Mouse (Mus musculus) B cell, adult 2 months (primary cell): ENCODE measurements around the gene Cisd1.

Source experiments
- DNase-seq, 2 experiments: peaks; one replicate each; pipeline ENCODE4 v3.0.0; 2022

Cisd1 gene

GRCm38 (mm10) chr10:71348637-71349280 is 4.0 kb upstream of the Cisd1 start:
- peak in 1 of 2 experiments; percentile 6 for DNase-seq

GRCm38 (mm10) chr10:71347964-71348636 is 3.3 kb upstream of the Cisd1 start:
- DNase-seq: no peak

GRCm38 (mm10) chr10:71347509-71347949 is 2.8 kb upstream of the Cisd1 start, which contains the start of gene Ipmk:
Gene Ipmk (plus strand): TSS chr10:71347763.
- peak; percentile 92 to 93 for DNase-seq

- DNase-seq: peak in 1 of 2 experiments; percentile 2
Observed at GRCm38 (mm10) chr10:71346722-71347508, 2.2 kb upstream of the Cisd1 start.

- no peak for DNase-seq
Observed at GRCm38 (mm10) chr10:71346106-71346505, 1.4 kb upstream of the Cisd1 start.

- peak; percentile 41 to 46 for DNase-seq
Observed at GRCm38 (mm10) chr10:71343567-71344265, 1.0 kb downstream of the Cisd1 start.

DNA sequence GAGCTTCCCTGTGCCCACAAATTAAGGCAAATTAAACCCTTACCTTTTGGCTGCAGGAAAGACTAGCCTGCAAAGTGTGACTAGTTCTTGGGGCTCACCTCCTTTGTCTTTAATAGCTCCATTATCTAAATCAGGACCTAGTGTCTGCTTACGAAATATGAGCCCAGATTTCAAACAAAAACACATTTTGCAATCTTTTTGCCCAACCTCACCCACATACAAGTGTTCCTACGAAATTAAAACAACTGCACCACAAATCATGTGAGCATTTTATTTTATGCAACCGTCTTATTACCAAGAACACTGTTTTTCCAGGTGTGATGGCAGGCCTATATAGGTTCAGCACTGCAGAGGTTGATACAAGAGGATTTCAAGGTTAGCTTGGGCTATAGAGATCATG is 1.6 kb downstream of the Cisd1 start:
- no peak for DNase-seq

- DNase-seq: peak; percentile 28 to 42
Observed at GRCm38 (mm10) chr10:71342030-71342805, 2.5 kb downstream of the Cisd1 start.

DNA sequence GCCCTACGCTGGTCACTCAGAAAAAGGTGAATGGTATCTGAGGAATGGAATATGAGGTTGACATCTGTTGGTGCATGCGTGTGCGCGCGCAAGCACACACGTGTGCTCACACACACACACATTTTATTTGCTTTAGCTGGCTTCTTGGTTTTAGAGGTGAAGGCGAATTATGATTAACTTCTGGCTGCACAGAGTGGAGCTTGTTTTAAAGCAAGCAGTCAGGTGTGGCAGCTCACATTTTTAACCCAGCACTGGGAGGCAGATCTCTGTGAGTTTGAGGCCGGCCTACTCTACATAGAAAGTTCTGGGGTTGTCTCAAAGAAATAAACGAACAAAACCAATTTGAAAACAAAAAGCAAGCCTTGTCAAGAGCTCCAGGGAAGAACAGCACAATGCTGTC is 3.5 kb downstream of the Cisd1 start:
- DNase-seq: no peak

- DNase-seq: no peak
Observed at GRCm38 (mm10) chr10:71340195-71340594, 4.6 kb downstream of the Cisd1 start.

DNA sequence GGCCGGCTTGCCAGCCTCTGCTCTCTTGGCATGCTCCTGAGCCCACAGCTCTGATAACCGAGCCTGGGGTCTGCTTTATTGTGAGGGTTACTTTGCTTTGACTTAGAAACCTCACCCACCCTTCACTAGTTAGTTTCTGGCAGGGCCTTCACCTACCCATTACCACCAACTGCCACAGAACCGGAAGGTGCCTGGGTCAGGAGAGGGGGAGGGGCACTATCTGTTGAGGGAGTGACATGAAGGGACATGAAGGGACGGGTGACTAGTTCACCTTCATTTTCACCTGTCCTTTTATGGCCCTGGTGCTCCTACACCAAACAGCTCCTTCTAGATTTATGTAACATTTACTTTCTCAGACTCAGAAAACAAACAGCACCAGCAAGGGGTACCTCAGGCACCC is 5.3 kb downstream of the Cisd1 start:
- peak; percentile 10 to 14 for DNase-seq

- DNase-seq: no peak
Observed at GRCm38 (mm10) chr10:71338156-71338905, 6.4 kb downstream of the Cisd1 start.

GRCm38 (mm10) chr10:71337733-71338132 is 7.0 kb downstream of the Cisd1 start:
- DNase-seq: no peak

- no peak for DNase-seq
Observed at GRCm38 (mm10) chr10:71332859-71333258, 11.9 kb downstream of the Cisd1 start.

DNA sequence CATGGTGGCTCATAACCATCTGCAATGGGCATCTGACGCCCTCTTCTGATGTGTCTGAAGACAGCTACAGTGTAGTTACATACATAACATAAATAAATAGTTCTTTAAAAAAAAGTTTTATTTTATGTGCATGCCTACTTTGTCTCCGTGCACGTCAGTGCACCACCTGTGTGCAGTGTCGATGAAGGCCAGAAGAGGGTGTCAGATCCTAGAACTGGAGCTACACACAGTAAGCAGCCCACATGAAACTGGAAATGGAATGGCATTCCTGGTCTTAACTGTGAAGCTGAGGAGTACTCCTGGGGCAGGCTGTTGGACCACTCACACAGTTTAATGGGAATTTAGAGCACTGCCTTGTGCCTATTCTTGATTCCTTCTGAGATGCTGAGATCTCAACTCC is 12.4 kb downstream of the Cisd1 start:
- no peak for DNase-seq

DNA sequence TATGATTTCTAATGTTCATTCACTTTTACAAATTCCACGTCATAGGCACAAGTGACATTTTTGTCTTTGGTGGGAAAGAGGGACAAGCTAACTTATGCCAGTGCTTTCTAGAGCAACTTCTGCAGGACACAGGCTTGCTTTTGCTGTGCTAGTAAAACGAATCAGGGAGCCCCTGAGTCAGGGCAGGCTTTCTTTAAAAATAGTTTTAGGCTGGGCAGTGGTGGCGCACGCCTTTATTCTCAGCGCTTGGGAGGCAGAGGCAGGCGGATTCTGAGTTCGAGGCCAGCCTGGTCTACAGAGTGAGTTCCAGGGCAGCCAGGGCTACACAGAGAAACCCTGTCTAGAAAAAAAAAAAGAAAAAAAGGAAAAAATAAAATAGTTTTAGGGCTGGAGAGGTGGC is 12.8 kb downstream of the Cisd1 start:
- no peak for DNase-seq

GRCm38 (mm10) chr10:71330070-71330469 is 14.7 kb downstream of the Cisd1 start:
- no peak for DNase-seq

DNA sequence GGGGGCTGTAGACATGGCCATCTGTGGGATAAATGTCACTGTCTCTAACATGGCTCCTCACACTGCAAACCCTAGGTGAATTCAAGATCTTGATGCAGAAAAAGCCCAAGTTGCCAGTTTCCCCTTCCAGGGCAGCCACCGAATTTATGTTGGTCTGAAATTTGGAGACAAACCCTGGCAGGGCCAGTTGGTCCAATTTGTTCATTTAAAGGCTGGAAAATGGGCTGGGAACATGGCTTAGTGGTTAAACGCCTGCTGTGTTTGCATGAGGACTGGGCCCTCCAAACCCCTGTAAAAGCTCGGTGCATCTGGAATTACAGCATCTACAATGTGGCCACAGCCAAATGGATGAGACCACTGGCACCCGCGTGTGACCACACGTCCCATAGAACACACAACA is 15.5 kb downstream of the Cisd1 start:
- DNase-seq: no peak

- no peak for DNase-seq
Observed at GRCm38 (mm10) chr10:71328870-71329269, 15.9 kb downstream of the Cisd1 start.

DNA sequence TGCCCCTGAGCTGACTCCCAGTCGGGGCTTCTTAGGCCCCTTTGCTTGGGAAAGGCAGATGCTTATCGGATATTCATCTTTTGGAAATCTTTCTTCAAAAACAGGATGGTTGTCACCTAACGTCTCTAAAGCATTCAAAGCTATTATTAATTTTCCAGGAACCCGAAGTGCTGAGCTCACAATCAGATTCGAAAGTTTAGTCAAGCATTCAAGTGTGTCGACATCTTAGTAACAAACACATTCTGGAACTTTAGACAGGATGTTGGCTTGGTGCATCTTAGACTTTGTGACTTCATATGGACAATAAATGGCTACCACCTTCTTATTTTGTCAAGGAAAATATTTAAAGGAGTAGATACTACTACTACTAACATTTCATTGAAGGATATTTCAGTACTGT is 16.4 kb downstream of the Cisd1 start:
- no peak for DNase-seq

GRCm38 (mm10) chr10:71327386-71327785 is 17.4 kb downstream of the Cisd1 start:
- DNase-seq: no peak
